ENCODE assay signal across 19 mouse cellular contexts in genomic region chr5:53179965-53180364, GRCm38 (mm10). TPM values are rescaled to one million over a fixed set of nuclear protein-coding genes. Genes with fewer than 3 reads are reported as not detected.
DNase-seq lines count a peak whose midpoint lies in the region; TF ChIP-seq lines count a peak whose summit lies in the region.
"Had no signal": no experiment of that assay in that cellular context is flagged by ENCODE, and none has a peak within 500 bp of the region (broad histone marks: within the 10 kb centered on the region; RNA-seq: fewer than 3 reads in every experiment).

No protein-coding gene starts in this region.

- peak overlapping the region; percentile 51; the same call in 1 of the 2 replicates for H3K27ac ChIP-seq in cerebellum, adult 2 months (ENCODE audit: insufficient read depth, low read length)

- H3K4me3 ChIP-seq in cerebellum, adult 2 months (replicated peaks; ENCODE audit: insufficient read depth, low read depth, low read length): no peak overlapping the region

- no peaks in the 10 kb centered on the region for H3K27me3 ChIP-seq in cerebellum, adult 2 months (ENCODE audit: control insufficient read depth, insufficient read depth, low read length)
- H3K27me3 ChIP-seq: CH12.LX, Patski had no signal

- DNase-seq in cerebellum, adult 2 months: no peak
- no peak for DNase-seq in cerebellum, postnatal 36 days
- peak; percentile 43 for DNase-seq in retina, embryonic 14.5 days (ENCODE audit: low spot score)
- DNase-seq in retina, postnatal 1 day: no peak
- DNase-seq: adrenal gland, adult 2 months; adrenal gland, adult 8-10 months; adrenal gland, postnatal 10 days; adrenal gland, postnatal 14 days; adrenal gland, postnatal 25 days; adrenal gland, postnatal 36 days; B cell, adult 2 months; cerebellum, adult 11 months; cerebellum, adult 11-12 months; cerebellum, adult 18-20 months had no signal

- TF ChIP-seq POLR2A in cerebellum, adult 2 months (IDR thresholded peaks at IDR 0.05; ENCODE audit: borderline replicate concordance, insufficient read depth, low read length): no peak

- peaks cover 36% of the 10 kb centered on the region for H3K4me1 ChIP-seq in cerebellum, adult 2 months (ENCODE audit: control insufficient read depth, insufficient read depth, low read length)

- WGBS in cerebellum, adult 2 months: 16% methylated on average over 5 of the region's 5 CpGs

- no peak for TF ChIP-seq CTCF in cerebellum, adult 2 months (IDR thresholded peaks at IDR 0.05; ENCODE audit: borderline replicate concordance, insufficient read depth, low read depth, low read length)

RNA-seq across cellular contexts. Expression of gene Sel1l3, which starts 33.8 kb away (rescaled TPM):
- polyA plus RNA-seq in cerebellum, adult 2 months (2012; rRNA removed): 70.8 and 85.1 TPM in 2 replicates
- polyA plus RNA-seq: activated CD4-positive, CD25-positive, alpha-beta regulatory T cell, adult 4 months; C2C12; G1E had no signal
